Mouse (Mus musculus) liver, postnatal 0 days (tissue): Measurements from ENCODE around the gene AC153137.1. TPM values are rescaled to one million over a fixed set of nuclear protein-coding genes. Genes with fewer than 3 reads are reported as not detected.

Experiments
- ATAC-seq: fragments of 200-750 bp; cut with Nextera tagmentation; 2 replicates; pipeline ENCODE4 v1.8.0; 2017; ENCODE audit warnings: mild to moderate bottlenecking, moderate library complexity
- DNase-seq: peaks from one replicate; pipeline ENCODE4 v3.0.0-alpha.2; 2016
- H3K27ac ChIP-seq: fragments of 300-500 bp; sonication (generic); 2 replicates; pipeline ENCODE4 v1.5.1; 2014; ENCODE audit warnings: antibody characterized with exemption, moderate library complexity, mild to moderate bottlenecking, low read depth
- H3K27me3 ChIP-seq: fragments of 300-500 bp; sonication (generic); 2 replicates; pipeline ENCODE4 v1.6.1; 2014; ENCODE audit warnings: low read length, control low read depth, mixed read lengths; ENCODE audit not compliant: insufficient read depth
- H3K36me3 ChIP-seq: fragments of 300-500 bp; sonication (generic); replicated peaks from 2 replicates; pipeline ENCODE4 v1.6.1; 2014; ENCODE audit warnings: mild to moderate bottlenecking, control low read depth, low read length, moderate library complexity, mixed read lengths; ENCODE audit not compliant: insufficient read depth
- H3K4me1 ChIP-seq: fragments of 300-500 bp; sonication (generic); 2 replicates; pipeline ENCODE4 v1.6.1; 2014; ENCODE audit warnings: antibody characterized with exemption, mild to moderate bottlenecking, control low read depth; ENCODE audit not compliant: insufficient read depth
- H3K4me2 ChIP-seq: fragments of 300-500 bp; sonication (generic); 2 replicates; pipeline ENCODE4 v1.6.1; 2014; ENCODE audit warnings: low read depth, mild to moderate bottlenecking, low read length, moderate library complexity, mixed read lengths
- H3K4me3 ChIP-seq: fragments of 300-500 bp; sonication (generic); 2 replicates; pipeline ENCODE4 v1.5.1; 2014; ENCODE audit warnings: low read depth, low read length
- H3K9ac ChIP-seq: fragments of 300-500 bp; sonication (generic); replicated peaks from 2 replicates; pipeline ENCODE4 v1.6.1; 2014; ENCODE audit warnings: mild to moderate bottlenecking, moderate library complexity
- H3K9me3 ChIP-seq: fragments of 300-500 bp; sonication (generic); 2 replicates; pipeline ENCODE4 v1.6.1; 2016; ENCODE audit warnings: mild to moderate bottlenecking, control low read depth, low read length, mixed read lengths
- CTCF ChIP-seq: sonication (generic); IDR thresholded peaks from 2 replicates; pipeline ENCODE4 v1.5.1; 2016; ENCODE audit warnings: antibody characterized with exemption, low read depth
- EP300 ChIP-seq: IDR thresholded peaks from 2 replicates; pipeline ENCODE4 v1.6.1; 2016; ENCODE audit warnings: antibody characterized with exemption, low read depth, mild to moderate bottlenecking
- WGBS: fragments of 180-500 bp; shearing (Covaris S2); extraction: QIAGEN DNeasy Blood & Tissue Kit; methylation state at CpG from one replicate; pipeline ENCODE4 v1.1.7; 2014; ENCODE audit not compliant: insufficient replicate concordance; 5-methylcytosine and 5-hydroxymethylcytosine counted together
- polyA plus RNA-seq: library from polyadenylated mRNA; unstranded; fragments of >200 nt; fragmentation: Nextera tagmentation; extraction: Ambion mirVana; gene quantifications from 2 replicates; pipeline ENCODE4 v1.2.1, GENCODE M21; 2015

AC153137.1 gene
- polyA plus RNA-seq, 1 experiment from 2014 or later = not detected

DNA sequence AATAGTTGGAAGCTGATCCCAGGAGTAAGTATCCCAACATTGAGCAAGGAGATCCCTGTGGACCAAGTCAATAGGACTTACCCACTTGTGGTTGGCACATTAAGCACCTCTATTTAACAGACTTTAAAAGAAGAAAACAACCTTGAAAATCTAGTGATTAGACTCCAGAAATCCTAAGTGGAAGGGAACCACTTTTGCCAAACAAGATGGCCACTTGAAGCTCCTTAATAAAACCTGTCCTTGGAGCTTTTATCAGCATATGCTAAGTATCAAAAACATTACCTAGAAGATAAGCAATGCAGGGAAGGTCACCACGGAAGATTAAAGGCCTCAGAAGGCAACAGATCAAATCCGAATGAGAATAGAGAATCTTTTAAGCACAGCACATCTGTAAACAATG is 26.0 kb downstream of the AC153137.1 start:
- DNase-seq (no peak), ATAC-seq (no peak)

DNA sequence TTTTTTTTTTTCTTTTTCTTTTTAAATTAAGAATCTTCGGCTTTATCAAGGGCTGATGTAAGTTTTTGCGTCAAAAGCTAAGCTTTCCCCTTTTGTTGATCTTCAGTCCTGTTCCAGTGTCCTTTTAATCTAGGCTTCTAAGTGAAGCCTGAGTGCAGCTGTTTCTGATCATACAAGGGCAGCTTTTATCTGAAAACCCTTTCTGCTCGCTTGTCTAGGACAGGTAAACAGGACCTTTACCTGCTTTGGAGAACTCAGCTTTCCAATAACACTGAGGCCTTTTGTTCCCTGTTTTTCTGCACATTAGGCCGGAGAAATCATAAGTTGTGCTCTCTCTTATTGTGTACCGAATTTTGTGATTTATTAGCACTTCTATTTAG is 27.3 kb downstream of the AC153137.1 start:
- DNase-seq (no peak), ATAC-seq (no peak)
- peaks cover 6% of the 10 kb centered on the region for H3K4me1 ChIP-seq
- peak overlapping the region; percentile 100 for H3K27ac ChIP-seq
- TF ChIP-seq EP300 = no peak
- TF ChIP-seq CTCF = no peak
- H3K36me3 ChIP-seq = 0 out of 2 replicates have a peak, but pooled peaks cover 5% of the 10 kb centered on the region
- no peaks in the 10 kb centered on the region for H3K9me3 ChIP-seq
- H3K4me3 ChIP-seq = peak overlapping the region; percentile 97
- H3K9ac ChIP-seq = peak overlapping the region; percentile 99
- peak overlapping the region; percentile 70 for H3K4me2 ChIP-seq
- WGBS = 36% methylated on average over 5 of the region's 5 CpGs
- H3K27me3 ChIP-seq = no peaks in the 10 kb centered on the region

More for the DNA sequence above, 26.0 kb downstream of the AC153137.1 start:
- Histone ChIP-seq H3K27me3 (no peaks in the 10 kb centered on the region), H3K27ac (peak overlapping the region; percentile 100; the same call in 1 of the 2 replicates), H3K36me3 (0 out of 2 replicates have a peak, but pooled peaks cover 3% of the 10 kb centered on the region), H3K4me1 (peaks cover 6% of the 10 kb centered on the region), H3K9ac (no peak overlapping the region), H3K9me3 (no peaks in the 10 kb centered on the region), H3K4me2 (no peak overlapping the region), H3K4me3 (no peak overlapping the region)
- TF ChIP-seq EP300 (no peak), CTCF (no peak)
- 75% methylated on average over 2 of the region's 2 CpGs for WGBS

DNA sequence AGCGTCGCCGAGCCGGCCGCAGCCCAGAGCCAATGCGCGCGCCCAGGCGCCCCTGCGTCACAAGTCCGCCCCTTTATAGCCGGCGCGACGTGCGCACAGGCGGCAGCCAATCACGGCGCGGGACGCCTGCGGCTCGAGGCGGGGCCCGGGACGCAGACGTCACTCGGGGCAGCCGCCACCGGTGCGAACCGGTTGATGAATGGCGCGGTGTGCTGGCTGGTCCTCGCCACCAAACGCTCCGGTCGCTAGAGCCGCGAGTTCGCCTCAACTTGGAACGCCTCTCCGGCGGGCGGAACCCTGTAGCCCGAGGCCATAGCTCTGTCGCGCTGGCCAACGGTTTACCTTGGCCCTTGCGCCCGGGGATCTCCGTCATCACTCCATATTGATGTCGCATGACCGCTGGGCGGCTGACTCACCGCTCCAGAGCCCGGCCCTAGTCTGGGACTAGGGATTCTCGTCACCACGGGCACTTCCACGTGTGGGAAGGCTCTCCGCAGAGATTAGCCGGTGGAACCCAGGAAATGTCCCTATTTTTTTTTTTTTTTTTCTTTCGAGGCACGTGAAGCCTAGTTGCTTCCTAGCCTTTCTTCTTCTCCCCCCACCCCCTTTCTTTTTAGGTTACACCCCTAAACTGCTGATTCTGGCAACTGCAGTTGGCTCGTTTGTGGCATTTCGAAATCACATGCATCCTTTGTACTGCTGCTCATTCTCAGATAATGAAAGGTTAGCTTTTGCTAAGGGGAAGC is 27.9 kb downstream of the AC153137.1 start:
- DNase-seq = peak; percentile 97
- WGBS = 0% methylated on average over 52 of the region's 66 CpGs
- H3K27me3 ChIP-seq = no peaks in the 10 kb centered on the region
- peak; percentile 79 for TF ChIP-seq EP300
- peak; percentile 18 for TF ChIP-seq CTCF
- peak overlapping the region; percentile 97 for H3K4me3 ChIP-seq
- H3K4me1 ChIP-seq = peaks cover 6% of the 10 kb centered on the region
- peak overlapping the region; percentile 100 for H3K27ac ChIP-seq
- peak overlapping the region; percentile 99 for H3K9ac ChIP-seq
- peaks cover 10% of the 10 kb centered on the region for H3K36me3 ChIP-seq
- H3K4me2 ChIP-seq = peak overlapping the region; percentile 70
- peak; percentile 92 for ATAC-seq
- H3K9me3 ChIP-seq = no peaks in the 10 kb centered on the region

DNA sequence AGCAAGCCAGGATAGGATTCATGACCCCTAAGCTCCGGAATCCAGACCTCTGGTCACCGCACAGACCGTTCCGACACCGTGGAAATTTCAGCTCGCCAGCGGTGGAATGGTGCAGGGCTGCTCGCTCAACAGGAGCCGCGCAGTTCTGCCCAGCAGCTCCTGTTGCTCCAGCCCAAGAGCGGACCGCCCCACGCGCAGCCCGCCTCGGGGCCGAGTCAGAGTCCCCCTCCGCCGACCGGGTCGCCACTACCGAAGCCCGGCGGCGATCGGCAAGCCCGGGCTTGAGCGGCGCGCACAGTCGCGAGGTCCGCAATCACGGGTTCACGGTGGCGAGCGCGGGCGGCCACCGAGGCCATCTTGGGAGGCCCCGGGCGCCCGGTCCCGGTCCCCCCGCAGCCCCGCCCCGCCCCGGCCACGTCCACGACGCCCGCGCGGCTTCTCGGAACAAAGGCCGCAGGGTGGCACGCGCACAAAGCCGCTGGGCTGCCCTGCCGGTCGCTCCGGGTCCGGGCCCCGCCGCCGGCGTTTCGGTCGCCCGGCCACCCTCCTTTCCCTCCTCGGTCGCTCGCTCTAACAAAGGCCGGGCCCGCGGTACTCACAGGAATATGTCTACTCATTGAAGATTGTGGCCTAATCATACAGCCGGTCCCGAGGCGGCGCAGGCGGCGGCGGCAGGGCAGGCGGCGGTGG is 28.7 kb downstream of the AC153137.1 start:
- Histone ChIP-seq H3K36me3 (peaks cover 18% of the 10 kb centered on the region), H3K9ac (peak overlapping the region; percentile 99), H3K4me3 (peak overlapping the region; percentile 97), H3K27me3 (no peaks in the 10 kb centered on the region), H3K4me2 (peak overlapping the region; percentile 70), H3K4me1 (peaks cover 6% of the 10 kb centered on the region), H3K9me3 (no peaks in the 10 kb centered on the region), H3K27ac (peak overlapping the region; percentile 100)
- DNase-seq (peak; percentile 80), ATAC-seq (peak; percentile 43)
- no peak for TF ChIP-seq EP300
- WGBS = under 1% methylated on average over 63 of the region's 85 CpGs

DNA sequence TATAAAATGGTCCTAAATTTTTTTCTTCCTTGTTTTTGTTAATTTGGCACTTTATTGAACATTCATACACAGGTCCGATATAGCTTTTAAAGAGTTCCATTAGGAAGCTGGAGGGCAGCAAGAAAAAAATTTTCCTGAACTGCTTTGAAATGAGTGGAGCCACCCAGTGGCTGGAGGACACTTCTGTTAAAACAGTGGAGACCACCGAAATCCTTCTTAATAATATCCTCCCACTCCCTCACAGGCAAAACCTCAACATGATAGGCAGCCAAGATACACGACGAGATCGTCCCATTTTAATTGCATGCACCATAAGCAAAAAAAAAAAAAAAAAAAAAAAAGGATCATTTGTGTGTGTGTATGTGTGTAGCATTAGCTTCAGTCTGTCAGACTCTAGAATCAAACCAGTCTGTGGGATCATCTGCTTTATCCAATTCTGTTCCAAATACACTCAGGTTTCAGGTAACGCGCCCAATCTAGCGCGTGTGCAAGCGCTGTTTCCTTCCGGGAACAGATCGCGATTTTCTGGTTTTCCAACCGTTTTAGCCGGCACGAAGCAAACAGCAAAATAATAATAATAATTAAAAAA is 29.3 kb downstream of the AC153137.1 start:
- H3K9ac ChIP-seq = peak overlapping the region; percentile 99
- H3K4me2 ChIP-seq = peak overlapping the region; percentile 70
- no peaks in the 10 kb centered on the region for H3K27me3 ChIP-seq
- WGBS = under 1% methylated on average over 16 of the region's 16 CpGs
- peaks cover 6% of the 10 kb centered on the region for H3K4me1 ChIP-seq
- ATAC-seq = no peak
- peak overlapping the region; percentile 97 for H3K4me3 ChIP-seq
- H3K27ac ChIP-seq = peak overlapping the region; percentile 100
- DNase-seq = peak; percentile 40
- TF ChIP-seq EP300 = no peak
- TF ChIP-seq CTCF = peak; percentile 55
- H3K9me3 ChIP-seq = no peaks in the 10 kb centered on the region
- peaks cover 24% of the 10 kb centered on the region for H3K36me3 ChIP-seq

DNA sequence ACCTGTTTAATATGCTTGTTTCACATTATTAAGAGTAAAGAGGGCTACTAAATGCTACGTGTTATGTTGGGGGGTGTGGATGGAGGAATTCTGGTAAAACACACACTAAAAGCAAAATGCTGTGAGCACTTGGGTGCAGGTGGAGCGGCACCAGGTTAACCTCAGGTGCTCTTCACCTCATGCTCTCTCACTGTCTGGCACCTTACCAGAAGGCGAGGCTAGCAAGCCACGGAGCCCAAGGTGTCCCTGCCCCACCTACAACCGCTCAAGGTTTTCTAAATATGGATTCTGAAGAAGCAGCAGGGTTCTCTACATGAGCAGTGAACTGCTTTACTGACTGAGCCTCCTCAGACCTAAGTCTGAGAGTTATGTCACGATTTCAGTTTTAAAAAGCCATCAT is 32.6 kb downstream of the AC153137.1 start:
- Histone ChIP-seq H3K9ac (no peak overlapping the region), H3K4me3 (no peak overlapping the region), H3K27ac (no peak overlapping the region), H3K27me3 (no peaks in the 10 kb centered on the region), H3K4me2 (no peak overlapping the region), H3K4me1 (peaks cover 3% of the 10 kb centered on the region; the same call in 1 of the 2 replicates), H3K9me3 (no peaks in the 10 kb centered on the region), H3K36me3 (peaks cover 37% of the 10 kb centered on the region)
- 87% methylated on average over 6 of the region's 6 CpGs for WGBS
- no peak for ATAC-seq
- TF ChIP-seq EP300 = no peak
- no peak for TF ChIP-seq CTCF
- no peak for DNase-seq
